Mouse (Mus musculus) adipocyte (in vitro differentiated cells): ENCODE measurements around the gene Tnpo3.

ENCODE experiments used
- DNase-seq: peaks from one replicate; pipeline ENCODE4 v3.0.0-alpha.2; 2016; ENCODE audit warnings: low spot score

Gene Tnpo3

GRCm38 (mm10) chr6:29609111-29610019 is at the start of gene Tnpo3:
Gene Tnpo3 (minus strand): TSS chr6:29609887.
- DNase-seq = peak; percentile 99

- DNase-seq = no peak
Observed at GRCm38 (mm10) chr6:29658626-29659475, 49.2 kb upstream of the Tnpo3 start.

DNA sequence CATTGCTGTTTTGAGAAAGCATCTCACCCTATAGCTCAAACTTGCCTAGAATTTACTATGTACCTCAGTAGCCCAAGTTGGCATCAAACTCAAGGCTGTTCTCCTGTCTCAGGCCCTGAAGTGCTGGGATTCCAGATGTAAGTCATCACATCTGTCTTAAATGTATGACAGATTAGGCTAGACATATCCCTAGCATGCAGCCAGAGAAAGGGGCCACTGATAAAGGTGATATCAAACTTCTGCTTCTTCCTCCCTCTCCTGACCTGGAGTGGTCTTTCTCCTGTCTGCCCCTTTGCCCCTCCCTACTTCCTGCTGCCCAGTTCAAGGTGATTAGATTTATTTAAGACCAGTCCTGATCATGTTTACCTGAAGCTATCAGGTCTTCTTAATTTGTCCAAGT is 43.6 kb upstream of the Tnpo3 start:
- no peak for DNase-seq

GRCm38 (mm10) chr6:29650170-29650549 is 40.5 kb upstream of the Tnpo3 start:
- no peak for DNase-seq

DNA sequence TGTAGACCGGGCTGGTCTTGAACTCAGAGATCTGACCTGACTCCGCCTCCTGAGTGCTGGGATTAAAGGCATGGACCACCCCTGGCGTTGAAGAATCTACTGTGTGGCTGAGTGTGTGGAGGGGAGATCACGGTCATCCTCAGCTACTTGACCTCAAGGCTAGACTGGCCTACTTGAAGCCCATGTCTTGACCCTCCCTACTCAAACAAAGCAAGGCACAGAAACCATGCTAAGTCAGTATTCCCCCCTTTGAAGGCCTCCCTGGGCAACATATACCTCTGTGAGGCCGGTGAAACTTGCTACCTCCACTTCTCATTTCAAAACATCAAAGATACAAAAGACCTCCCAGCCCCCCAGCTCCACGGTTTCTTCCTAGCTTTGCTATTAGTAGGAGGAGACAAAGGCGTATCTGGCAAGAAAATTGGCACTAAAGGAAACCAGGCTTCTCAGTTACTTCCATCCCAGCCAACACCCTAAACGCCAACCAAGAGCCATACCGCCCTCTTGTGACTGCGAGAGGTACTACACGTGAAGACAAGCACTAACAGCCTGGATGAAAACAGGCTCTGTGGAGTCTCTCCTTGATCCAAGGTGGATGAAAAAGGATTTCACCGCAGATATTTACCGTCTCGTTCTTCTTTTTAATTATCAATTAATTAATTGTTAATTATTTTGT is 39.9 kb upstream of the Tnpo3 start:
- peak; percentile 98 for DNase-seq

GRCm38 (mm10) chr6:29641816-29642215 is 32.1 kb upstream of the Tnpo3 start:
- DNase-seq = no peak

- no peak for DNase-seq
Observed at GRCm38 (mm10) chr6:29639580-29640419, 30.1 kb upstream of the Tnpo3 start.

DNA sequence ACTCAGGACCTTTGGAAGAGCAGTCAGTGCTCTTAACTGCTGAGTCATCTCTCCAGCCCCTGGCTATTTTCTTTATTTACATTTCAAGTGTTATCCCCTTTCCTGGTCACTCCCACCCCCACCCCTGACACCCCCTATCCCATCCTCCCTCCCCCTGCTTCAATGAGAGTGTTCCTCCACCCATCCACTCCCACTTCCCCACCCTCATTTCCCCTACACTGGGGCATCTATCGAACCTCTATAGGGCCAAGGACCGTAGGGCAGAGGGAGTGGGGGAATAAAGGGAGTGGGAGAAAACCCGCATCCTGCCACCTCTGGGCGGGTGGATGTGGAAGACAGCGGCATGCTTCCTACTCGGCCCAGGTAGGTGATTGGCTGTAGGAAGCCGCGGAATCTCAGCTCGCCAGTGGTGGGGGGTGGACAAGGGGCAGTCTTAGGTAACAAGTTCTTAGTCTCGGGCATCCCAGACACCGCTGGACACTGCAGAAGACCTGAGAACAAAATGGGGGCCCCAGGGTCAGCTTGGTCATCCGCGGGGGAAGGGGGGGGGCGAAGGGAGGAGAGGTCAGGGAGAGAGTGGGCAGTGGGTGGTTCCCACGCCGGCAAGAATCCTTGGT is 29.3 kb upstream of the Tnpo3 start:
- DNase-seq = no peak

- DNase-seq = no peak
Observed at GRCm38 (mm10) chr6:29637397-29638373, 28.0 kb upstream of the Tnpo3 start.

- no peak for DNase-seq
Observed at GRCm38 (mm10) chr6:29636322-29637092, 26.8 kb upstream of the Tnpo3 start.

DNA sequence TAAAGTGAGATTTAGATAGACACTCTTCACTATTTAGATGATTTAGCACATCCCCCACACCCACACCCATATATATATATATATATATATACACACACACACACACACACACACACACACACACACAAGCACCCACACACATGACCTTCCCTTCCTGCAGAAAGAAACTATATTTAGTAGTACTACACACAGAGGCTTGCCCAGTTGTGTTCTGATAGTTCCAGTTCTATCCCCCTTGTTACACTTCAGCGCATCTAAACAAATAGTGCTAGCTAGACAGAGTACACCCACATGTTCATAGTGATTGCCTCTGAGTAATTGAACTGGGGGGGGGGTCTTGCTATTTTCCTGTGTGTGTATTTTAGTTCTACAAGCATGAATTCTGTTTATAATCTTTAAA is 24.9 kb upstream of the Tnpo3 start:
- no peak for DNase-seq

GRCm38 (mm10) chr6:29632552-29633292 is 23.0 kb upstream of the Tnpo3 start:
- DNase-seq = no peak

DNA sequence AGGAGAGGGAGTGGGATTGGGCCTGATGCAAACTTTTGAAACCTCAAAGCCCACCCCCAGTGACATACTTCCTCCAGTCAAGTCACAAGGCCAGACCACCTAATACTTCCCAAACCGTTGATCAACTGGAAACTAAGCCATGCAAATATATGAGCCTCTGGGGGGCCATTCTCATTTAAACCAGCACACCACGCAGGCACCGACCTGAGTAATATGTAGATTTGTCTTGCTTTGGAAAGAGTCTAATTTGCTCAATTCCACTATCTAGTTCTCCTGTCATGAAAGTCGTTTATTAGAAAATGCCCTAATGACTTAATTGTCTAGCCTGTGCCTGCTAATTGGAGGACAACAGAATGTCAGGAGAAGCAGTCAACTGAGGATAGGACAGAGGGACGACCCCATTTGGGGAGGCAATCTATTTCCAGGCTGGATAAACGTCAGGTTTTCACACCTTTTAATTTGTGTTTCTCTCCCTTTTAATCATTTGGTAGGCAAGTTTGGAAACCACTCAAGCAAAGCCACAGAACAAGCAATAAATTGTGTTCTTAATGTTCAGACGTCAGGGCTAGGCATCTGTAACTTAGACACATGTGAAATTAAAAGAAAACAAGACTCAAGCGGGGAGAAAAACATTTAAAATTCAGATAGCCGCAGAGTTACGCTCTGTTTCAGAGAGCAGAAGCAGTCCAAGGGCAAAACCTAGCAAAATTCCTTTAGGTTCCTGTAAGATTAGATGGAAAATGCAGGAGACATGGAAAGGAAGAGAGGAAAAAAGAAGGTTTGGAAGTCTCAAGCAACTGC is 22.3 kb upstream of the Tnpo3 start:
- no peak for DNase-seq

DNA sequence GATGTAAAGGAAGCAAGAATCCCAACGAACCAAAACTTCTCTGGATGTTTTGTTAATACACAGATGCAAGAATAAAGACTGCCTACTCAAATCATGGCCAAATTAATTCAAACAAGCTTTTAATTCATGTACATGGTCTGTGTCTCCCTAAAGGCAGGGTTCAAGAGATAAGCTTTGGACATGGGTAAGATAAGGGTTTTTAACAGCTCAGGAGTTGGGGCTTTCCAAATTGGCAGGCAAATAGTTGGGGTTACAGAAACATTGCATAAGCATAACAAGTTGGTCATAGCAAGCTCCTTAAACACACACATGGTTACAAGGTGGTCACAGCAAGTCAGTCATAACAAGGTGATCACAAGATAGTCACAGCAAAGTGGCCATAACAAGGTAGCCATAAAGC is 20.5 kb upstream of the Tnpo3 start:
- no peak for DNase-seq

DNA sequence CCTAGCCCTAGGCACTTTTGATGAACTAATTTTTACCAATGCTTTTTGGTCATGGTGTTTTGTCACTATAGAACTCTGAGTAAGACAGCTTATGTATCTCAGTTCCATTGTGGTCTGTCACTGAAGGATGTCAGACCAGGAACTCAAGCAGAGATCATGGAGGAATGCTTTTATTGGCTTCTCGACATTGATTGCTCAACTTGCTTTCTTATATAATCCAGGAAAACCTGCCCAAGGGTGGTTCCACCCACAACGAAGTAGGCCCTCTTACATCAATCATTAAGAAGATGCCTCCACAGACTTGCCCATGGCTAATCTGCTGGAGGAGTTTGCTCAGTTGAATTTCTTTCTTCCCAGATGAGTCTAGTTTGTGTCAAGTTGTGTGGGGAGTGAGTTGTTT is 18.1 kb upstream of the Tnpo3 start:
- DNase-seq = no peak

DNA sequence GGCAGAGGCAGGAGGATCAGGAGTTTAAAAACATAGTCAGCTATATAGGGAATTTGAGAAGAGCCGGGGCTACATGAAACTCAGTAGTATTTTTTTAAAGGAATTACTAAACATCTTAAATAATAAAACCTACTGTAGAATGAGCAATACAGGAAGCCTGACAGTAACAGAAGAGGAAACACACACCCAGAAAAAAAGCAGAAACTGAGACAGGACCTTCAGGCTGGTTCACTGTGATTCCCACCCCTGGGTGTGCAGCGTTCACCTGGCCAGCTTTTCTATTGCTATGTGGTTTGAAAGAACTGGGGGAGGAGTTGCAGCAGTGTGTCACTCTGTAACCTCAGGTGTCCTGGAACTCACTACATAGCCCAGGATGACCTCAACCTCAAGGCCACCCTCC is 14.2 kb upstream of the Tnpo3 start:
- no peak for DNase-seq

- no peak for DNase-seq
Observed at GRCm38 (mm10) chr6:29622273-29622672, 12.6 kb upstream of the Tnpo3 start.
